Mouse (Mus musculus): ENCODE measurements at regions not wholly inside any gene's neighbourhood (a gene's known extent, or its start where the extent isn't known, plus 50 kb on each side); places are given as distances from the start of the nearest gene placed in this dataset.
A peak's percentile ranks its signal among the peaks of the same experiment; 100 is the strongest.
"Not testable (repeated sequence)": the region's sequence is repeated elsewhere in the genome, so short reads cannot be mapped to it uniquely, and the experiment has no call there.

GRCm38 (mm10) chr10:120726369-120726768, 172.5 kb downstream of the Msrb3 start:
- DNase-seq (ENCODE audit: low read depth, low spot score) = no peak
- 84% methylated on average over 1 of the region's 1 CpGs for WGBS

GRCm38 (mm10) chr10:120721956-120722532, 176.9 kb downstream of the Msrb3 start:
- DNase-seq (ENCODE audit: low read depth, low spot score) = no peak
- WGBS = 34% methylated on average over 15 of the region's 15 CpGs

GRCm38 (mm10) chr10:120720981-120721380, 177.9 kb downstream of the Msrb3 start:
- 55% methylated on average over 3 of the region's 3 CpGs for WGBS

GRCm38 (mm10) chr10:120720061-120720460, 178.8 kb downstream of the Msrb3 start:
- WGBS = 32% methylated on average over 3 of the region's 3 CpGs

More at GRCm38 (mm10) chr10:120720981-120721380, 177.9 kb downstream of the Msrb3 start:
- DNase-seq (ENCODE audit: low read depth, low spot score) = no peak

DNA sequence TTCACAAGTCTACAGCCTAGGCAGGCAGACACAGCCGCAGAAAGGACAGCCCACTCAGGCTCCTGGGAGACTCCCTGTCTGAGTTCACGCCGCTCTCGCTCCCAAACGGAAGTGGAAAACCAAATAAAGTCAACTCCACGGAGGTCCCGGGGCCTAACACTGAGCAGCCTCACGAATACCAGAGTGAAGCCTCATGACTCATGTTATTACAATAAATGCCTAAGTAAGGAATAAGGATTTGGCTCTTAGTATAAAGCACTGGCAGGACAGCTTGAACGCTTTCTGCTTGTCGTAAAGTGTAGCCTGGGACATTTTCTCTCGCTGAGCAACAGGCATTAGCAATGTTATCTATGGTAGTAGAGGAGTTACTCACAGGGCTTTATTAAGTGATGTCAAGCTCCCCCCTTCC, 181.7 kb downstream of the Msrb3 start:
- peak; percentile 10 for DNase-seq (ENCODE audit: low read depth, low spot score)
- 43% methylated on average over 11 of the region's 11 CpGs for WGBS

More at GRCm38 (mm10) chr10:120720061-120720460, 178.8 kb downstream of the Msrb3 start:
- DNase-seq (ENCODE audit: low read depth, low spot score) = no peak

DNA sequence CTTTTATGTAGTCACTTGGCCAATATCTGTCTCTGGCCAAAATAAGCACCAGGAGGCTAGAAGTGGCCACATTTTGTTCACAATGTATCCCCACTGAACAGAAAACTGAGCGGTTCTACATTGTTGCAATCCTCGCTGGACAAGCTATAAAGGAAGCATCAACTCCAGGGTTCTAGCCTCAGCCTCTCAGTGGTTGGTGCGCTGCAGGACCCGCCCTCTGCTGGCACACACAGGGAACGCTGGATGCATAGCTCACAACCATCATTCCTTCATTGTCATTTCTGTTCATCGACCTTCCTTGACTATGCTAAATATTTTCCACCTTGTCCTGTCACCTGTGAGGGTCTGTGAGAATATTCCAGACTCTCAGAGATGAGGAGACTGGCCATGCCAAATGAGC, 182.5 kb downstream of the Msrb3 start:
- 74% methylated on average over 6 of the region's 6 CpGs for WGBS
- no peak for DNase-seq (ENCODE audit: low read depth, low spot score)

GRCm38 (mm10) chr10:120707771-120708750, 190.8 kb downstream of the Msrb3 start:
- 57% methylated on average over 20 of the region's 20 CpGs for WGBS
- DNase-seq (ENCODE audit: low read depth, low spot score) = no peak

DNA sequence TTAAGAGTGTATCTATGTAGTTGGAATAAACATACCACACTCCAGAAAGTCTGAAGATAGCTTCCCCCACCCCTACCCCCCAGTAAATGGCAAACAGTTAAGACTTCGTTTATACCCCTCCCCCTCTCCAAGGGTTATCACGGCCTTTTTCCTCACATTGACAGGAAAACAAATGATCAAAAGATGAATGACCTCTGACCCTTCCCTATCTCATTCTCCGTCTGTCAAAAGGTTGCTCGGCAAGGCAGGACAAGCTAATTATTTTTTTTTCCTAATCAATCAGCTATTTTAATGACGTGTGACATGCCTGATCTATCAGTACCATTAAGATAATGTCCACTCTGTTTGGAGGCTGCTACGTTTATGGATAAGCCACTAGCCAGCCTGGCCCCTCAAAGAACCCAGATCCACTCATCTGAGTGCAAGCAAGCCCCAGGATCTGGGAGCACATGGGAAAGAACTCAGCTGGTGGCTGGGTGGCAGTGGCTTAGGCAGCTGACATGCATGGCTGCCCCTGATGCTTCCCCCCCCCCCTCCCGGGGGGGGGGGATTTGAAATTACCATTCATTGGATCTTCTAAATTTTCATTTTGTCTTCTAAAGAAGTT, 192.1 kb downstream of the Msrb3 start:
- WGBS = 63% methylated on average over 7 of the region's 7 CpGs
- DNase-seq (ENCODE audit: low read depth, low spot score) = no peak

DNA sequence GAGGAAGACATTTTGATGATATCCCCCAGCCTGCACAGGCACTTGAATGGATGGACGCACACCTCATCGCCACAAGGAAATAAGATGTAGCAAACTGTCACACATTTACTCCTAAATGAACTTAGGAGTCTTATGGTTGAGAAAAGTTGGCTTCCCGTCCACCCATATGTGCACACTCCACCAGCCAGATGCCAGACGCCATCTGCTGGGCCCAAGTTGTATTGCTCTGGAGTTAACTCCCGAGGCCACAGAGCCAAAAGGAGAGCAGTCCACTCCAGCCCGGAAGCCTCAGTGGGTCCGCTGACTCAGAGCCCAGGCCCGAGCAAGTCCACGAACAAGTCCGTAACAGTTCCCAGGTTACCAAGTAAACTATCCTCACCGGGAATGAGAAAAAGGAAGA, 197.1 kb downstream of the Msrb3 start:
- DNase-seq (ENCODE audit: low read depth, low spot score) = peak; percentile 35
- WGBS = 9% methylated on average over 11 of the region's 11 CpGs

DNA sequence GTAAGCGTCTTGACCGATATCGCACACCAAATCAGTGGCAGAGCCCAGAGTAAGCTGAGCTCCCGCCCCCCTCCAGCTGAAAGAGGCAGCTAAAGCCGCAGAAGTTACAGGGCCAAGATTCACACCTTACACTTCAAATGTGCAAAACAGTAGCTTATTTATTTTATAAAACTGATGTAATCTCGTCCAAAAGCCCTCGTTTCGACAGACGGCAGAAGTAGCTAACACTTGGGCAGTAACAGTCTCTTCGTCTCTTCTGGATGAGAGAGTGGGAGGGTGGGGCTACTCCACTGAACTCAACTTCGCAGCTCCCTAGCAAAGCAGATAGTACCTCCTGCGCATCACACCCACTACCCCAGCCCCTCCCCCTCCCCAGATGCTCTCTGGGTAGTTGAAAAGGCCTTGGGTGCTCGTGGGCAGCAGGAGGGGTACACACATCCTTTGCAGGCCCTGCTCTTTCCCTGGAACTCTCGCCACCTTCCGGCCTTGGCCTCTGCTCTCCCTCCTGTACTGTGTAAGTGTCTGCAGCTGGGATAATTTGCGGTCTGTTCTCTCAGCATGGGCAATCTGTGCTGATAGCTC, 201.5 kb downstream of the Msrb3 start:
- no peak for DNase-seq (ENCODE audit: low read depth, low spot score)
- 69% methylated on average over 16 of the region's 16 CpGs for WGBS

DNA sequence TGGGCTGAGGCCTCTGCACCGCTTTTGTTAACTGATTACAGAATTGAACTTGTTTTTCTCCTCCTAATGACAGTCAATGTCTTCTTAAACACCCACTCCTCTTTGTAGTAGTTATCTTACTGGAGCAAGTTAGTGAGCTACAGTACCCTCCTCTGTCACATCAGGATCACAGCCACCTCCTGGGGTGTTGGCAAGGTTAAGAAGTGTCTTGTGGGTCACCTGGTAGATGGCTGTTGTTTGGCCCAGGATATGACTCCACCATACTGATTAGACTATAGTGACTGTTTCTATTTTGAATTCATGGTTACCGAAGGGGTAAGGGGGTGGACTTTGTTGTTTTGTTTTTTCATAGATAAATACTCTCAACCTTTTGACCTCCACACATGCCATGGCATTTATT, 202.4 kb downstream of the Msrb3 start:
- DNase-seq (ENCODE audit: low read depth, low spot score) = no peak
- WGBS = 90% methylated on average over 2 of the region's 2 CpGs

DNA sequence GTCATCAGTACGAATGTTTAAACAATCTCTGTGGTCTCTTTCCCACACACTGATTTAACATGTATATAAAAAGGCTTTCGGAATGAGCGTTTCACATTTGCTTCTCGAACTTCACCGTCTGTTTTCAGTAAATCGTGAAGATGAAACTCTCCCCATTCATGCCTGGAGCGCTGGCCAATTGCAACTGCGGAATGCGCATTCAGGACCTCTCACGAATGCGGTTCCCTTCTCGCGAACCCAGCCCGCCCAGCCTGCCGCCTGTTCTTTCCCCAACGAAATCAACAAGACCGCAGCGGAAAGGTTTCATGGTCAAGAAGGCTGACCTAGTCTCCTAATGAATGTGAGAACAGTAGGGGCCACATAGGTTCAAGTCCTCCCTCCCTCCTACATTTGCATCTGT, 204.4 kb downstream of the Msrb3 start:
- WGBS = 22% methylated on average over 18 of the region's 18 CpGs
- no peak for DNase-seq (ENCODE audit: low read depth, low spot score)

DNA sequence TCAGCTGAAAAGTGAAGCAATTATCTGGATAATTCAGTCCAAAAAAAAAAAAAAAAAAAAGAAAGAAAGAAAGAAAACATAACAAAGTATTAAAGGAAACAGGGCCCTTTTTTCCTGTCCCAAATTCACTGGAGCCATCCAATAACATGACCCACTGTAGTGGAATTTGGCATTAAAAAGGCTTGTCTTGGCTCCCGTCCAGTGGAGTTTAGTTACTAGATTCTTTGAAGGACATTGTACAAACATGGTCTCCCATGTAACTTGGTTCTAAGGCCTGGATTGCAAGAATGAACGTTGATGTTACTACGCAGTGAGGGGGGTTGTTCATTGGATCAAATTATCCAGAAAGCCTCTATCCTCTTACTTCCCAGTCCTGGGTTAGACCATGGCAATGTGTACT, 207.4 kb downstream of the Msrb3 start:
- 54% methylated on average over 3 of the region's 3 CpGs for WGBS
- no peak for DNase-seq (ENCODE audit: low read depth, low spot score)

DNA sequence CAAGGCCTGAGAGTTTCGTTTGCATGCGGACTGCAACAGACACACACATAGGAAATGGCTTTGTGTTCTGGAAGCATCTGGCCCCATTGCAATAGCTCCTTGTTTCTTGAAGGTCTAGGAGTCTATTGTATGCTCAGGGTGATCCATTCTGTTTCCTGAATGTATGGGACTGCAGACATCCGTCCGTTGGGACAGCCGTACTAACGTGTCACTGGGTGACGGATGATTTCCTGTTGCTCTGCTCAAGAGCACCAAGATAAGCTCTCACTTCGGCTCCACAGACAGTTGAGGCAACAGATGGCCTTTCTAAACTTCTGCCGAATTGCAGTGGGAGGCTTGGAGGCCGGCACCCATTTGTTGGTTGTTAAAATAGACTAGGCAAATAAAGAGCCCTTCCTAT, 209.9 kb upstream of the Hmga2 start:
- WGBS = 50% methylated on average over 10 of the region's 10 CpGs
- no peak for DNase-seq (ENCODE audit: low read depth, low spot score)

DNA sequence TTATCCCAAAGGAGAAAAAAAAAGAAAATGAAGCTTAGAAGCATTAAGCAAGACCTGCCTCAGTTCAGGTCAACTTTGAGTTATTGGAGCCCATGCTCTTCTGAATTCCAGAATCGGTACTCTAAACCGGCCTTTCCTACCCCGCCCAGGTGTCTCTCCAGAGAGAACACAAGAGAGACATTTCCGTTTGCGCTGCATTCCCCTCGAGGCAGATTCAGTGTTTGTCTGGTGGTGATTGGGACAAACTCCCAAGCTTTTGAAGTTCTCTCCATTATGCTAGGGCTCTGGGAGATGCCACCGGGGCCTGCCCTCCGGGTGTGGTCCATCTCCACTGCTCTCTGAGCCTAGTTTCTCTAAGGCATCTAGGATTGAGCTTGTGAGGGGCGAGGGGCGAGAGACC, 205.8 kb upstream of the Hmga2 start:
- 85% methylated on average over 10 of the region's 10 CpGs for WGBS
- no peak for DNase-seq (ENCODE audit: low read depth, low spot score)

GRCm38 (mm10) chr10:120679982-120680381, 203.7 kb upstream of the Hmga2 start:
- no peak for DNase-seq (ENCODE audit: low read depth, low spot score)
- 48% methylated on average over 6 of the region's 6 CpGs for WGBS

- no peak for DNase-seq (ENCODE audit: low read depth, low spot score)
Observed at GRCm38 (mm10) chr10:120678277-120678676, 202.0 kb upstream of the Hmga2 start.

GRCm38 (mm10) chr10:120675369-120675768, 199.1 kb upstream of the Hmga2 start:
- no peak for DNase-seq (ENCODE audit: low read depth, low spot score)
- WGBS = 89% methylated on average over 4 of the region's 4 CpGs

More at GRCm38 (mm10) chr10:120678277-120678676, 202.0 kb upstream of the Hmga2 start:
- 79% methylated on average over 8 of the region's 8 CpGs for WGBS

GRCm38 (mm10) chr10:120674321-120675045, 198.2 kb upstream of the Hmga2 start:
- 64% methylated on average over 10 of the region's 10 CpGs for WGBS
- no peak for DNase-seq (ENCODE audit: low read depth, low spot score)

GRCm38 (mm10) chr10:120667678-120668031, 191.4 kb upstream of the Hmga2 start:
- not testable (repeated sequence) for DNase-seq (ENCODE audit: low read depth, low spot score)
- WGBS = 94% methylated on average over 7 of the region's 7 CpGs

Measured in large intestine, adult 2 months (tissue).